Mouse (Mus musculus) heart, postnatal 0 days (tissue): ENCODE measurements around the gene Ncf1. TPM values are rescaled to one million over a fixed set of nuclear protein-coding genes. Genes with fewer than 3 reads are reported as not detected.

Experiments used
- ATAC-seq: fragments of 200-750 bp; cut with Nextera tagmentation; 2 replicates; pipeline ENCODE4 v1.8.0; 2017; ENCODE audit warnings: low read depth, moderate number of reproducible peaks, moderate library complexity; ENCODE audit not compliant: insufficient read depth
- DNase-seq: peaks from one replicate; pipeline ENCODE4 v3.0.0-alpha.2; 2016; ENCODE audit warnings: low spot score
- H3K27ac ChIP-seq: fragments of 300-500 bp; sonication (generic); 2 replicates; pipeline ENCODE4 v1.5.1; 2014; ENCODE audit warnings: low read depth, mild to moderate bottlenecking
- H3K27me3 ChIP-seq: fragments of 300-500 bp; sonication (generic); 2 replicates; pipeline ENCODE4 v1.6.1; 2014; ENCODE audit warnings: low read length, mixed read lengths; ENCODE audit not compliant: control insufficient read depth, insufficient read depth
- H3K36me3 ChIP-seq: fragments of 300-500 bp; sonication (generic); replicated peaks from 2 replicates; pipeline ENCODE4 v1.6.1; 2014; ENCODE audit warnings: low read length, mixed read lengths; ENCODE audit not compliant: control insufficient read depth, insufficient read depth
- H3K4me1 ChIP-seq: fragments of 300-500 bp; sonication (generic); 2 replicates; pipeline ENCODE4 v1.6.1; 2014; ENCODE audit warnings: antibody characterized with exemption; ENCODE audit not compliant: control insufficient read depth, insufficient read depth
- H3K4me2 ChIP-seq: fragments of 300-500 bp; sonication (generic); 2 replicates; pipeline ENCODE4 v1.6.1; 2014; ENCODE audit warnings: low read depth, mild to moderate bottlenecking, low read length, moderate library complexity
- H3K4me3 ChIP-seq: fragments of 300-500 bp; sonication (generic); 2 replicates; pipeline ENCODE4 v1.5.1; 2014; ENCODE audit warnings: low read depth, low read length
- H3K9ac ChIP-seq: fragments of 300-500 bp; sonication (generic); replicated peaks from 2 replicates; pipeline ENCODE4 v1.6.1; 2014; ENCODE audit warnings: low read depth, low read length, mixed read lengths
- H3K9me3 ChIP-seq: fragments of 300-500 bp; sonication (generic); replicated peaks from 2 replicates; pipeline ENCODE4 v1.6.1; 2016; ENCODE audit warnings: low read length; ENCODE audit not compliant: control insufficient read depth
- CTCF ChIP-seq: IDR thresholded peaks from 2 replicates; pipeline ENCODE4 v1.5.1; 2016; ENCODE audit warnings: antibody characterized with exemption, control low read depth, low read depth
- EP300 ChIP-seq: IDR thresholded peaks from 2 replicates; pipeline ENCODE4 v1.6.1; 2016; ENCODE audit warnings: antibody characterized with exemption, low read depth
- WGBS: fragments of 180-500 bp; shearing (Covaris S2); extraction: QIAGEN DNeasy Blood & Tissue Kit; methylation state at CpG from one replicate; pipeline ENCODE4 v1.1.7; 2014; 5-methylcytosine and 5-hydroxymethylcytosine counted together
- polyA plus RNA-seq: library from polyadenylated mRNA; unstranded; fragments of >200 nt; fragmentation: Nextera tagmentation; extraction: Ambion mirVana; gene quantifications from 2 replicates; pipeline ENCODE4 v1.2.1, GENCODE M21; 2015
- total RNA-seq: library from RNA; depleted of rRNA; stranded (reverse); fragments of >200 nt; gene quantifications from 2 replicates; pipeline ENCODE4 v1.2.3, GENCODE M21; 2014; ENCODE audit warnings: low replicate concordance

Gene Ncf1
- total and polyA plus RNA-seq, 2 experiments from 2014 or later, result 1.7 to 3.1 TPM

- Histone ChIP-seq H3K9me3 (no peaks in the 10 kb centered on the region), H3K9ac (no peak overlapping the region), H3K4me1 (no peaks in the 10 kb centered on the region), H3K4me2 (no peak overlapping the region), H3K27ac (no peak overlapping the region), H3K4me3 (no peak overlapping the region), H3K27me3 (no peaks in the 10 kb centered on the region), H3K36me3 (peaks cover 10% of the 10 kb centered on the region; the same call in 1 of the 2 replicates)
- WGBS, result 75% methylated on average over 10 of the region's 10 CpGs
- ATAC-seq (no peak), DNase-seq (no peak)
- TF ChIP-seq EP300 (no peak), CTCF (no peak)
These were observed 22.7 kb downstream of the Ncf1 start for GRCm38 (mm10) chr5:134206721-134207120.

DNA sequence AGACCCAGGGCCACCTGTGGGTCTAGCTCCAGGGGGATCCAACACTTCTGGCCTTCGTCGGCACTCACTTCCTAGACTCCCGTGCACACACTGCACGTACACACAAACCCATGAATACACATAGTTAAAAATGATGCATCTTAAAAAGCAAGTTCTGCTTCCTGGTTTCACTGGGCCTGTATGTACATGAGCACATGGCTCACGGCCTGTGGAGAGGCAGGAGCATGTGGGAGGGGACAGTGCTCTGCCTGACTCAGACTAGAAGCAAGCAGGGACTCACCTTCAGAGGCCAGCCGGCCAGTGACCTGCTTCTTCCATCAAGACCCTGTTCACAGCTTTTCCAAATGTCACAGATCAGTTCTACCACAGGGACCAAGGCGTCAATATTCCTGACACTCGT, 35.8 kb downstream of the Ncf1 start:
- peaks cover 16% of the 10 kb centered on the region for H3K36me3 ChIP-seq
- no peak for ATAC-seq
- no peak overlapping the region for H3K27ac ChIP-seq
- H3K9ac ChIP-seq, result no peak overlapping the region
- H3K4me3 ChIP-seq, result no peak overlapping the region
- no peak for DNase-seq
- no peaks in the 10 kb centered on the region for H3K27me3 ChIP-seq
- H3K9me3 ChIP-seq, result no peaks in the 10 kb centered on the region
- TF ChIP-seq EP300, result no peak
- TF ChIP-seq CTCF, result no peak
- 82% methylated on average over 8 of the region's 8 CpGs for WGBS
- H3K4me1 ChIP-seq, result no peaks in the 10 kb centered on the region
- no peak overlapping the region for H3K4me2 ChIP-seq

GRCm38 (mm10) chr5:134188571-134188970, 40.9 kb downstream of the Ncf1 start:
- ATAC-seq (no peak), DNase-seq (no peak)
- H3K9ac ChIP-seq, result no peak overlapping the region
- peaks cover 5% of the 10 kb centered on the region; the same call in 1 of the 2 replicates for H3K36me3 ChIP-seq
- H3K4me2 ChIP-seq, result no peak overlapping the region
- 86% methylated on average over 7 of the region's 7 CpGs for WGBS
- peaks cover 2% of the 10 kb centered on the region; the same call in 1 of the 2 replicates for H3K4me1 ChIP-seq
- no peaks in the 10 kb centered on the region for H3K9me3 ChIP-seq
- H3K4me3 ChIP-seq, result no peak overlapping the region
- H3K27ac ChIP-seq, result no peak overlapping the region
- no peak for TF ChIP-seq CTCF
- no peak for TF ChIP-seq EP300
- no peaks in the 10 kb centered on the region for H3K27me3 ChIP-seq

DNA sequence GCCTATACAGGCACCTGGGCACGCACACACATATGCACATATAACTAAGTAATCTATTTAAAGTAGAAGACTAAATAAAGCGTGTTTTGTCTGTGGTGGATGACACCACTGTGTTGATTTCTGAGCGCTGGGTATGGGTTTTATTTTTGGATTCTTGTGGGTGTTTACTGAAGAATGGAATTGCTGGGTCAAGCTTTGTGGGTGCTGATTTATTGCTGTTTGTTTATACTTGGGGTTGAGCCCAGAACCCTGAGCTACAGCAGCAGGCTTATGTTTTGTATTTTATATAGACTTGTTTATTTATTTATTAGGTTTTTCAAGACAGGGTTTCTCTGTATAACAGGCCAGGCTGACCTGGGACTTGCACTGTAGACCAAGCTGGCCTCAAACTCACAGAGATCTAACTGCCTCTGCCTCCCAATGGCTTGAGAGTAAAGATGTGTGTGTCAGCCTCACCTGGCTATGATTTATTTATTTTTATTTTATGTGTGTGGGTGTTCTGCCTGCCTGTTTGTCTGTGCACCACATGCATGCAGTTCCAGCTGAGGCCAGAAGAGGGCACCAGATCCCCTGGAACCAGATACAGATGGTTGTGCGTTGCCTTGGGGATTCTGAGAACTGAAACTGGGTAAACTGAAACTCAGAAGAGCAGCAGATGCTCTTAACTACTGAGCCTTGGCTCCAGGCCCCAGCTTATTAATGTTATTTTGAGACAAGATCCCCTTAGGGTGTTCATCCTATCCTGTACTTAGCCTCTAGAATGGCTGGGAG, 42.3 kb downstream of the Ncf1 start:
- WGBS, result 72% methylated on average over 4 of the region's 4 CpGs
- H3K4me1 ChIP-seq, result peaks cover 17% of the 10 kb centered on the region
- H3K4me3 ChIP-seq, result no peak overlapping the region
- ATAC-seq, result no peak
- no peak overlapping the region for H3K9ac ChIP-seq
- no peak for DNase-seq
- no peak overlapping the region for H3K27ac ChIP-seq
- H3K36me3 ChIP-seq, result no peaks in the 10 kb centered on the region
- no peaks in the 10 kb centered on the region for H3K9me3 ChIP-seq
- no peaks in the 10 kb centered on the region for H3K27me3 ChIP-seq
- peak; percentile 72 for TF ChIP-seq CTCF
- TF ChIP-seq EP300, result no peak
- H3K4me2 ChIP-seq, result no peak overlapping the region

- no peaks in the 10 kb centered on the region for H3K27me3 ChIP-seq
- no peak overlapping the region for H3K4me3 ChIP-seq
- H3K9me3 ChIP-seq, result no peaks in the 10 kb centered on the region
- 75% methylated on average over 3 of the region's 3 CpGs for WGBS
- TF ChIP-seq CTCF, result no peak
- TF ChIP-seq EP300, result no peak
- H3K27ac ChIP-seq, result no peak overlapping the region
- H3K36me3 ChIP-seq, result no peaks in the 10 kb centered on the region
- H3K4me1 ChIP-seq, result peaks cover 19% of the 10 kb centered on the region
- DNase-seq (no peak), ATAC-seq (no peak)
- no peak overlapping the region for H3K4me2 ChIP-seq
- H3K9ac ChIP-seq, result no peak overlapping the region
These were observed 43.4 kb downstream of the Ncf1 start for GRCm38 (mm10) chr5:134186059-134186458.
